Mouse (Mus musculus) kidney, adult 18-20 months (tissue): Measurements from ENCODE around the gene Fam71e2.
"Not testable (repeated sequence)": the region's sequence is repeated elsewhere in the genome, so short reads cannot be mapped to it uniquely, and the experiment has no call there.

Source experiments
- DNase-seq: peaks from one replicate; pipeline ENCODE4 v3.0.0; 2021

Fam71e2 gene

DNA sequence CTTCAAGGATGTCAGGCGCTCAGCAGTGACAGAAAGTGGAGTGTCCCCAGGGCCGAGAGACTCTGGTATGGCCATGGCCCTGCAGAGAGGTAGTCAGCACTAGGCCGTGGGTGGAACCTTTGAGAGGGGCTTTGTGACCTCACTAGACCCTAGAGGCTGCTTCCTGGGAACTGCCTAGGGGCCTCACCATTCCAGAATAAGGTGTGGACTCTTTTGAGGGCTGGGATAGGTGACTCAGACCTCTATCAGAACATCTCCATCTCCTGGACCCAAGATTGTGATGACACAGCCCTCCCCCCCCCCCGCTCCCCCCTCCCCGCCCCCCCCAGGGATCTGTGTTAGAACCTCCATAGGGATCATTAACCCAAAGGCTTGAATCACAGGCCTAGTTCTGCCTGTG lies at the start of gene Fam71e2:
TSS of gene Fam71e2 (minus strand) at position 101 of the 400 bp plus-strand sequence.
- DNase-seq: no peak

DNA sequence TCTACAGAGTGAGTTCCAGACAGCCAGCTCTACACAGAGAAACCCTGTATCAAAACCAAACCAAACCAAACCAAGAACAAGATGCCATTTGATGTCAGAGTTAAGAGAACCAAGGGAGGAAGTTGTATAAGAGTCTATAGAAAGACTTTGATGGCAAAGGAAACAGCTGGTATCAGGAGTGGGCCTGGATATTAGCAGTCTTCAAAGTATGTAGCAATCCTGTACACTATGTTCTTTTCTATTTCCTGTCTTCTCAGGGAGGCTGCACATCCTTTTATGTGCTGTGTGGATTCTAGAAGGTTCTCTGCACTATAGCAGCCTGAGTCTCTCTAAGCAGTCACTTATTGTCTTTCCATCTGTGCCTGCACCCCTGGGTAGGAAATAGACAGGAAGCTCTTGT lies 45.5 kb upstream of the Fam71e2 start:
- DNase-seq: no peak

DNA sequence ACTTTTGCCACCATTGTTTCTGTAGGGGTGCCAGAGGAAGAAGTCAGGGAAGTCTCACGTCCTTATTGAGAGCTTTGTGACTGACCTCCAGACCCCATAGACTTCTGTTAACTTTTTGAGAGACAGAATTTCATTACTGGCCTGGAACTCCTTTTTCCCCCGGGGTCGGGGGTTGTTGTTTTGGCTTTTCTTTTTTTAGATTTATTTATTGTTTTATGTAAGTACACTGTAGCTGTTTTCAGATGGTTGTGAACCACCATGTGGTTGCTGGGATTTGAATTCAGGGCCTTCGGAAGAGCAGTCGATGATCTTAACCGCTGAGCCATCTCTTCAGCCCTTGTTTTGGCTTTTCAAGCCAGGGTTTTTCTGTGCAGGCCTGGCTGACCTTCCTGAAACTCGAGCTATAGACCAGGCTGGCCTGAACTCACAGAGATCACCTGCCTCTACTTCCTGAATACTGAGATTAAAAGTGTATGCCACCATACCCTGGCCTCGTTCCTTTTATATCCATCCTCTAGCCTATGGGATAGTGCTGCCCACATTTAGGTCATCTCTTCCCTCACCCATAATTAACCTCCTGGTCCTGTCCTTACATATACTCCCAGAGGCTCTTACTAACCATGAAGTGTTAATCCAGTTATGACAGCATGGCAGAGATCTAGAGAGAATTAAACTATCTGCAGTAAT lies 42.1 kb upstream of the Fam71e2 start:
- no peak for DNase-seq

DNA sequence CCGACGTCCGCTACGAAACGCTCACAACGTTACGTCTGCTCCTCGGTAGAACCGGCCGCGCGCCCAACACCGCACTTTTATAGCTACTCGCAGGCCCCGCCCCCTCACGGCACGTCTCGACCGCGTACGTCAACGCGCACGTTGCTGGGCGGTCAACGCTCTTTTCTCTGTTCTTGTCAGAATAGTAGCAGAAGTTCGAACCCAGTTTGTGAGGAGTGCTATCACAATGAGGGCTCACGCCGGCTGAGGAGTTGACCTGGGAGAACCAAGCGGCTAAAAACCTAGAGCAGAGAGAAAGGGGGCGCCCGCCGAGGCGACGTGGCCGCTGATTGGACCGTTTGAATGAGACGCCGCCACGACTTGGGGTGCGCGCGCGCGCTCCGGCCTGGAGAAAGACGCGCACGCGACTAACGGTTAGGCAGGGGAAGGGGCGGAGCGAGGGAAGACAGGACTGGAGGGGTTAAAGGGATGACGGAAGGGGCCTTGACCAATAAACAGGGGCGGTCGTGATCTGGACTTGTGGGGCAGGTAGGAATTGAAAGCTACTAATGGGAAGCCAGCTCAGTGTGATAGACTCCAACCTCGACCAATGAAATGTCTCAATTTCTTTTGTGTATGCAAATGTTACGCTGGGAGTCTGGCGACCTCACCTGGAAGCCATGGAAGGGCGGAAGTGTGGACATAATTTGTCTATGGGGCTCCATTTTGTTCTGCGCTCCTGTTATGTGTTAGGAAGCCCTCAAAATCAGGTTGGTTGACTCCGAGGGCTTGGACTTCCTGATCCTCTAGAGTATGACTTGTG lies 41.4 kb upstream of the Fam71e2 start, which contains the start of gene Ube2s:
TSS of gene Ube2s (minus strand) at position 288 of the 802 bp plus-strand sequence.
- DNase-seq: peak; percentile 98

DNA sequence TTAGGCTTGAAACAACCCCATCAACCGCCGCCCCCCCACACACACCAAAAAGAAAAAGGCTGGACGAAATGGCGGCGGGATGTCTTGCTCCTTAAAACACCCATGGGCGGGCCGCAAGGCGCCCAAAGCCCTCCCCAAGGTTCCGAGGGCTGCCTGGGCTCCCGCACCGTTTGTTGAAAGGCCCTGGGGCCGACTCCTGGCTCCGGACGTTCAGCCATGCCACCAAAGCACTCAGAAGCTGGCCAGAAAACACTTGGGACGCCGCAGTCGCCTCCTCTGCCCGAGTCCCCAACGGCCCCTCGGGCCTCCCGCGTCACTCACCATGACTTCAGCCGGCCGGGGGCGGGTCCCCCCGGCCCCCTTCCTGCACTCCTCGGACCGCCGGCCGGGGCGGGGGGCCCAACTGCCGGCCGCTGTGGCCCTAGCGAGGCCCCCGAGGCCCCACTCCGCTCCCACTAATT lies 40.8 kb upstream of the Fam71e2 start:
- DNase-seq: no peak

DNA sequence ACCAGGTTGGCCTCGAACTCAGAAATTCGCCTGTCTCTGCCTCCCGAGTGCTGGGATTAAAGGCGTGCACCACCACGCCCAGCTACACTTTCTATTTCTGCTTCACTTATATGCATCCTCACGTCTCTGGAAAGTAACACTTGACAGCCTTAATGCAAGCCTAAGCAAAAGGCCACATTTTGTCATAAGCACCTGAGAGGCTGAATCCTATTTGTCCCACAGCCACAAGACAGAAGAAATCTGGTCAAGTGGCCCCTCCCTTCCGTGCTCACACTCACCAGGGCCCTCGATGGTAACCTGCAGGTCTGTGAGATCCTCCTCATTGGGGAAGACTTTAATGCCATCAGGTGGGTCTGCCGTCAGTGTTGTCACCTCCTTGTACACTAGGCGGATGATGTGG lies 40.0 kb upstream of the Fam71e2 start:
- not testable (repeated sequence) for DNase-seq

DNA sequence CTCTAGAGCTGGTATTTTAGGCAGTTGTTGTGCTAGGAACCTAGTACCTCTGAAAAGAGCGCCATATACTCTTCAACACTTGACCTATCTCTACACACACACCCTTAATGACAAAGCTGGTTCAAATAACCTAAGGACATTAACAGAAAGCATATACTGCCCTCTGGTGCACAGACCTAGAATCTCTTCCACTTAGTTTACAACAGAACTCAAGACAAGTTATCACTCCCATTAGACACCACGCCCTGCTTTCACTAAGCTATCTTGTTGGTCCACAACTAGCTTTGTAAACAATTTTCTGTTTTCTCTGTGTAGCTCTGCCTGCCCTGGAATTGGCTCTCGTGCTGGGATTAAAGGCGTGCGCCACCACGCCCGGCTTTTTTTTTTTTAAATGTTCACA lies 35.6 kb upstream of the Fam71e2 start:
- no peak for DNase-seq

DNA sequence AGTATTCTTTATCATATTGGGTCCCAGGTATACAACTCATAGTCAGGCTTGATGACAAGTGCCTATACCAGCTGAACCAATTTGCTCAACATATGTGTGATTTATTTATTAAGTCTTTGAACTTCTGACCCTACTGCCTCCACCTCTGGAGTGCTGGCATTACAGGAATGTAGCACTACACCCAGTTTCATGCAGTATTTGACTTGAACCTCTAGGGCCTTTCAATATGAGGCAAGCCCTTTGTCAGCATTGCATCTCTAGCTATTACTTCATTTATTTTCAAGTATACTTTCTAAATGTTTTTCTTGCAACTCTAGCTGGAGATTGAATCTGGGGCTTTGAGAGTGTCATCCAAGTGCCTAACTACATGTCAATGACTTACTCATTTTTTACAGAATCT lies 31.1 kb upstream of the Fam71e2 start:
- no peak for DNase-seq

DNA sequence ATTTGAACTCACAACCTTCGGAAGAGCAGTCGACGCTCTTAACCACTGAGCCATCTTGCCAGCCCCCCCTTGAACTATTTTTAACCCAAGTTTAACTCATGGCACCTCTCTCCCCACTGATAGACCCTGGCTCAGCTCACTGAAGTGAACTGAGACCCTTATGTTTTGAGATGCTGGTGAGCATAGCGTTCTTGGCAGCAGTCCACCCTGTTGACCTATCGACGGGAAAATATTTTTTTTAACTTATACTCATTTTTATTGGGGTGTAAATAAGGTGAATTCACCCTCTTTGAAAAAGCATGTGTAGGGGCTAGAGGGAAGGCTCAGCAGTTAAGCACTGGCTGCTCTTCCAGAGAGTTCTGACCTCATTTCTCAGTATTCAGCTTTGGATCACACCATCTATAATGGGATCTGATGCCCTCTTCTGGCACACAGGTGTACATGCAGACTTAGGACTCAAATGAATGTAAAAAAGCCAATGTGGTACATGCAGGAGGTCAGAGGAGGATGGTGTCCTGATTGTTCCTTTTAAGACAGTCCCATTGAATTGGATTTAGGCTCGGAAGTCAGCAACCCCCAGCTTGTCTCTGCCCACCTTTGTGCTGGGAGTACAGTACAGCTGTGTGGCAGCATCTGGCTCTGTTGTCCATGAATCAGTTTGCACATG lies 24.8 kb upstream of the Fam71e2 start:
- DNase-seq: peak; percentile 22

DNA sequence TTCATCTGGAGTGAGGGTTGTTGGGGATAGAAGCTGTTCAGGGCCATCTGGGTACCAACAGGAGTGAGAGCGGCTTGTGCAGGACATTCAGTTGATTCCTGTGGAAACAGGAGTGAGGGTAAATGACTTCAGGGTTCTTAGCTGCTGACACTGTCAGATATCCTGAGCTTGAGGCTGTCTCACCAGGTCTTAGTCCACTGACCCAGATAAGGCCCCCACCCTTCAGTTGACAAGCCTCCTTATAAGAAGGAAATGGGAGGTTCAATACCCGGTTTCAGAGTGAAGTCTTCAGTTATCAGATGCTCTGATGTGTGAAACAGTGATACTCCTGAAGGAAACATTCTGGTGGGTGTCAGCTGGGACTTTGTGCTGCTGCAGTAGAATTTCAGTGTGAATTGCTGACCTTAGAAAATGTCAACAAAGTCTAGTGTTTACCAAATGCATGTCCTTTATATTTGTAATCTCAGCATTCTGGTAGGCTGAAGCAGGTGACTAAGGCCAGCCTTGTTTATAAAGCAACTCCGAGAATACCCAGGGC lies 23.6 kb upstream of the Fam71e2 start:
- DNase-seq: no peak

DNA sequence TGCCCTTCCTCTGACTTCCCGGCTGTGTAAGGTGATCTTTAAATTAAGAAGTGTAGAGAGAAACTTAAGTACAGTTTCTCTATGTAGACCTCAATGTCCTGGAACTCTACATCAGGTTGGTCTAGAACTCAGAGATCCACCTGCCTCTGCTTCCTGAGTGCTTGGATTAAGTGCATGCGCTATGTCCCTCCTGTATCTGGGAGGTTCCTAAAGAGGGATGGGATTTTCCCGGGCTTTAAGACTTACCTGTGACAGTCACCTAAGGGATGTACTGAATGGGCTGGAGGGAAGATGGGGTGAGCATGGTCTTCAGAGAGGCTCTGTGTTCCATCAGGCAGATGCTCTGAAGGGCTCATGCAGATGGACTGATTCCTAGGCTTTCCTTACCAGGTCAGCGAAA lies 22.6 kb upstream of the Fam71e2 start:
- DNase-seq: no peak

DNA sequence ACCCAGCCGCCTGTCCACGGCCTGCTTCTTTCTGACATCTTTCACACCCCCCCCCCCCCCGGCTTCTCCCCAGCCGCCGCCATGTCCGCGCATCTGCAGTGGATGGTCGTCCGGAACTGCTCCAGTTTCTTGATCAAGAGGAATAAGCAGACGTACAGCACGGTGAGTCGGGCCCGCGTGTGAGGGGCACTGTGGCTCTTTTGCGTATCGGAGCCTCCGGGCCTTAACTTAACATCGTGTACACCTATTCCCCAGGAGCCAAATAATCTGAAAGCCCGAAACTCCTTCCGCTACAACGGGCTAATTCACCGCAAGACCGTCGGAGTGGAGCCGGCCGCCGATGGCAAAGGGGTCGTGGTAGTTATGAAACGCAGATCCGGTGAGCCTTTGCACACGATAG lies 22.1 kb upstream of the Fam71e2 start:
- not testable (repeated sequence) for DNase-seq

DNA sequence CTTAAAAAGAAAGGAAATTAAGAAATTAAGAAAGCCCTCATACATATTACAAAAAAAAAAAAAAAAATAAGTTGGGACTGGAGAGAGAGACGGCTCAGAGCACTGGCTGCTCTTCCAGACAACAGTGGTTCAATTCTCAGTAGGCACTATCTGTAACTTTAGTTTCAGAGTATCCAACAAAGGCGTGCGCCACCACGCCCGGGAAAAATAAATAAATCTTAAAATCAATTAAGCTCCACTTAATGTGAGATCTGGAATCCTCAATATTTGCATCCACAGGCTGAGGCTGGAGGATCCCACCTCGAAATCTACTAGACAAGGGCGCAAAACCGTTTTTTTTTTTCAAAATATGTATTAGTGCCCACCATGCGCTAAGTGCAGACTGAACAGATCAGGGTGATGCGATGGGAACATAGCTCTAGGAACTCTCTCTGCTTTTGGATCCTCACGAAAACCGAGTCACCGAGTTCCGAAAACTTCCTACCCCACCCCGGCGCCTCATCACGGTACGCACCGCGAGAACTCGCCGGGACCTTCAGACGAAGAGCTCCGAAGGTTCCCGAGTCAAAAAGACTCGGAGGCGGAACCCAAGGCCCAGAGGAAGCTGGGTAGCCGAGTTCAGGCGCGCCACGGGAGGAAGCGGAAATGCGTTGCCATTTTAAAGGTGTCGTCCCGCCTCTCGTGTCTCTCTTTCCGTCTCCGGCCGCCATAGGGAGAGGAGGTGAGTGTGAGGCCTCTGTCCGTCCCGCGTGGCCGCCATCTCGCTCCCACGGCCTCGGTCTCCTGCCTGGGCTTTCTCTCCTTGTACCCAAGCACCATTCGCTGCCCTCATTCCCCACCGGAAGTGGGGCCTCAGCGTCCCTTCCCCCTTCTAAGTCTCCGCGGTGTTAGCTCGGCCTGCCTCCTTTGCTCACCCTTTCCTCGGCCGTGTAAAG lies 21.4 kb upstream of the Fam71e2 start, which contains the start of gene Rpl28:
TSS of gene Rpl28 (plus strand) at position 597 of the 935 bp plus-strand sequence.
- peak; percentile 95 for DNase-seq

DNA sequence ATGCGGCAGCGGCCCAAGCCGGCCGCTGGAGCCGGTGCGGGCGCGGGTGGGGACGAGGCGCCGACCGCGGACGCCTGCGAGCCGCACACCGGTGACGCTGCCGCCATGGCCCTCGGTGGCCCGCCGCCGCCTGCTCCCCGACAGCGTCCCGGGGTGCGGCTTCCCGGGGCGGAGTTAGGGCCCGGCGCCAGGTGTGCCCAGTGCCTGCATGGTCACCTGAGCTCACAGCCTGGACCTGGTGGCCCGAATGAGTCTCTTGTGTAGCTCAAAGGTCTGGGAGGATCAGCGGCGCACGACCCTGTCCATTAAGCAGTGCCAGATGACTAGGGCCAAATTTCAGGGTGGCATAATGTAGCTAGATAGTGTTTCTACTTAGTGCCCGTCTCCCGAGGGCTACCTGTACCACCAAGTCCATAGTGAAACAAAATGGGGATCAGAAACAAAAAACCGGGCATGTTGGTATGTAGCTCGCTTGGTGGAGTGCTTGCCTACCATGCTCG lies 18.4 kb upstream of the Fam71e2 start, which contains the start of gene Tmem238:
TSS of gene Tmem238 (minus strand) at position 221 of the 500 bp plus-strand sequence.
- DNase-seq: peak; percentile 88

DNA sequence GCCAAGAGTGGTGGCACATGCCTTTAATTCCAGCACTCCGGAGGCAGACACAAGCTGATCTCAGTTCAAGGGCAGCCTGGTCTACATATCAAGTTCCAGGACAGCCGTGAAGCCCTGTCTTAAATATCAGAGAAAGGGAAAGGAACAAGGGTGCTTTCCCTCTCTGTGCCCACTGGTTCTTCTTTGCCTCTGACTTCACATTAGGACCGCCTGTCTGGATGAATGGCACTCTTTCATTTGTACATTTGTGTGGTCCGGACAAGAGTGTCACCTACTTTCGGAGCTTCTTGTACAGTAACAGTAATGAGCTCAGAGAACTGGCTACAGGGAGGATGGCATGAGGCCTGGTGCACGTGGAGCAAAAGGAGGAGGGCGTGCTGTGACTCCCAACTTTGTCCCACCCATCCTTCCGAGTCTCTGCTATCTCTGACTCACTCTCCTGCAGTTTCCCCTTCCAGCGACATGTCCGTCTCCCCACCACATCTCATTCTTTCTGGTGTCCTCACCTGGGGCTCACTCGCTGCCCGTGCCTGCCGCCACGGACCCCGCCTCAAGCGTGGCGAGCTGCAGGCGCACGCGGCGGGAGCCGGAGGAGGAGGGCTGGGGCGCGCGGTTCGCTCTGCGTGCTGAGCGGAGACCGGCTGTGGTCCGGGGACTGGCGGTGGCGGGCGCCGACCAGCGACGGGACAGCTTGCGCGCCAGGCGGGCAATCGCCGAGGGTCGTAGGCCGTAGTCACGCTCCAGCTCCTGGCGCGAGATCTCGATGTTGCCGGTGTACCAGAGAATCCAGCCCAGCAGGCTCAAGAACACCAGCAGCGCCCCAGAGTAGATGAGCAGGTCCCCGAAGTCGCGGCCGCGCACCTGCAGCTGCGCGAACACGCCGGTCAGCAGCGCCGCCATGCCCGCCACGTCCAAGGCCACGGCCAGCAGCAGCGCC lies 17.7 kb upstream of the Fam71e2 start:
- peak; percentile 79 for DNase-seq

DNA sequence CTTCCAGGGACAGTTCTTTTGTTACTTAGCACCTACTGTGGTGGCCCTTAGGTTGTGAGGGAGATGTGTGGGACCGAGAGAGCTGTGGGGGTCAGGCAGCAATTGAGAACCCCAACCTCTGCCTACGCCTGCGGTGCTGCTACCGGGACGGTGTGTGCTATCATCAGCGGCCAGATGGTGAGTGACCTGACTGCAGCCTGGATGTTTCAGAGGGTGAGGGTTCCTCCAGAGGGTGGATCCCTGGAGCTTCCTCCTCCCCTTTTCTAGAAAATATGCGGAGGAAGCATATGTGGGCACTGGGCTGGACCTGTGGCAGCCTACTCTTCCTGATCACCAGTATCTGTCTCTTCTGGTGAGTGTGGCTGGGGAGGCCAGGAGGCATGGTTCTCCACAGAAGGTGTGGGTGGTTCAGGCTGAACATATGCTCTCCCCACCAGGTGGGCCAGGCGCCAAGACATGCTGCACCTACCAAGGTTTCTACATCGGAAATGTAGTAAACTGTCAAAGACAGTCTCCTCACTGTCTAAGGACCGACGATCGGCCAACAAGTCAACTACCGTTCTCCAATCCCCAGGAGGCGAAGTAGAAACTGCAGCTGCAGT lies 12.7 kb upstream of the Fam71e2 start:
- no peak for DNase-seq

DNA sequence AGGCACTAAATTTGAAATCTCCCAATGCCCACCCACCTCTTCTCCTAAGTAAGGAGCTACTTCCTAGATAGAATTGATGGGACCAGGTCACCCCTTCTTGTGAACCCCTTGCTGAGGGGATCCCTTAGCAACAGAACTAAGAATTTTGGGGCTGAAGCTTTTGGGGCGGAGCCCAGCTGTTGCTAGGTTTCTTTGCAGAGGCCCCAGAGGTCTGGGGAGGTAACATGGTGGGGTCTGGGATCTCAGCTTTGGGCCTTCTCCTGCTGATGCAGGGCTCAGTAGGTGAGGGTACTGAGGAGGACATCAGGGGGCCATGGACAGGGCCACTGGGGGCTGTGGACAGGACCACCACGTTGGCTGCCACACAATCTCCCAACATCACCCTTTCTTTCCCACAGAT lies 11.7 kb upstream of the Fam71e2 start, which contains the start of the genes Il11 and Tmem190:
TSS of gene Il11 (minus strand) at position 101 of the 400 bp plus-strand sequence.
TSS of gene Tmem190 (plus strand) at position 179 of the 400 bp plus-strand sequence.
- no peak for DNase-seq

DNA sequence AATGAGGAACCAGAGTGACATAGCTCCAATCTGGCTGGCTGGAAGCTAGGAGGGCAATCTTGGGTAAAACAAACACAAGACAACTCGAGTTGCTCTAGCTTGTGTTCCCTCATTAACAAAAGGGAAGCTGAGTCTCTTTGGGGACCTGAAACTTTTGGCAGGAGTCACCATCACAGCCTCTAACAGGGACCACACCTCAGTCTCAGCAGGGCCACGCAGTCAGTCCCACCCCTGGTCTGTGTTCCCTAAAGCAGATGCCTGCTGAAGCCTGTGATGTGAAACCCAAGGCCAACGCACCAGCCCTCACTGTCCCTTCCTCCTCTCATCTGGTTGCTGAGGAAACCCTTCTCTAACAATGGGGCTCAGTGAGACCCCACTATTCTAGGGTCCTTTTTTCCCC lies 11.0 kb upstream of the Fam71e2 start:
- no peak for DNase-seq

DNA sequence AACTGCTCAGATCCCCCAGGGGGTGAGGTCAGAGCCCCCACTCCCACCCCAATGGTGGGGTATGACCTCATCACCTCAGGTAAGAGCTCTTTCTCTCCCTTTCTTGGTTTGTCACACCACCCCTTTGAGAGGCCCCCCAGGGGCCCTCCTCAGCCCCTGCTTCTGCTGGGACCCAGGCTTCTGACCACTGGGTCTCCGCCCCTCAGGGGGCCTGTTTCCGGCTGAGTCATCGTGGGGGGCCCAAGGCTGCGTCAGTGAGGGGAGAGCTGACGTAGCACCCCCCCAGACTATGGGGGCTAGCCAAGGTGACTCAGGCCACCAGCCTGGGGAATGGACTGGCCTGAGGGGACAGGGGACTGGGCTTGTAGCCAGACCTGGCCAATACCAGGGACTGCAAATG lies 8.8 kb upstream of the Fam71e2 start:
- DNase-seq: no peak
